Mouse (Mus musculus): ENCODE measurements around the gene Nrros.

GRCm38 (mm10) chr16:32158966-32159365, 6.4 kb downstream of the Nrros start:
- TF ChIP-seq CTCF (IDR thresholded peaks at IDR 0.05; ENCODE audit: low read depth, low read length) = no peak
- no peak for TF ChIP-seq POLR2A (IDR thresholded peaks at IDR 0.05; ENCODE audit: borderline replicate concordance, low read depth, low read length)

Data from bone marrow macrophage, adult 2 months (primary cell).